16 mouse cellular contexts compared by ENCODE assay signal in genomic region chr14:62874348-62874747, GRCm38 (mm10). TPM values are rescaled to one million over a fixed set of nuclear protein-coding genes. Genes with fewer than 3 reads are reported as not detected.
DNase-seq lines count a peak whose midpoint lies in the region; ATAC-seq lines count a peak whose summit lies in the region.
"Had no signal": no experiment of that assay in that cellular context is flagged by ENCODE, and none has a peak within 500 bp of the region (broad histone marks: within the 10 kb centered on the region; RNA-seq: fewer than 3 reads in every experiment).

No protein-coding gene starts in this region.

- no peak overlapping the region for H3K4me3 ChIP-seq in neural tube, embryonic 11.5 days (ENCODE audit: low read depth, low read length)
- no peak overlapping the region for H3K4me3 ChIP-seq in forebrain, embryonic 16.5 days (replicated peaks; ENCODE audit: low read length)
- H3K4me3 ChIP-seq in midbrain, embryonic 10.5 days: no peak overlapping the region
- H3K4me3 ChIP-seq in neural tube, embryonic 14.5 days (ENCODE audit: low read depth, low read length): no peak overlapping the region
- H3K4me3 ChIP-seq: erythroblast, embryonic 14.5 days; gastrocnemius, adult 2 months; heart, embryonic 12.5 days had no signal

- H3K9me3 ChIP-seq in neural tube, embryonic 11.5 days (ENCODE audit: control insufficient read depth, low read length): no peaks in the 10 kb centered on the region
- H3K9me3 ChIP-seq in forebrain, embryonic 16.5 days (ENCODE audit: control insufficient read depth, low read length): peaks cover 6% of the 10 kb centered on the region; the same call in 1 of the 2 replicates
- H3K9me3 ChIP-seq in midbrain, embryonic 10.5 days (replicated peaks): peaks cover 12% of the 10 kb centered on the region
- H3K9me3 ChIP-seq in neural tube, embryonic 14.5 days (ENCODE audit: control insufficient read depth, low read length): no peaks in the 10 kb centered on the region; the same call in 1 of the 2 replicates
- H3K9me3 ChIP-seq: G1E had no signal

- no peak overlapping the region for H3K27ac ChIP-seq in neural tube, embryonic 11.5 days (ENCODE audit: low read depth, low read length)
- H3K27ac ChIP-seq in forebrain, embryonic 16.5 days (ENCODE audit: low read length): no peak overlapping the region
- peak overlapping the region; percentile 67 for H3K27ac ChIP-seq in midbrain, embryonic 10.5 days (replicated peaks)
- H3K27ac ChIP-seq in neural tube, embryonic 14.5 days (ENCODE audit: low read depth, low read length): no peak overlapping the region
- H3K27ac ChIP-seq: gastrocnemius, adult 2 months had no signal

- peak; percentile 88 for ATAC-seq in neural tube, embryonic 11.5 days (ENCODE audit: insufficient read depth, low FRiP score, low TSS enrichment)
- ATAC-seq in forebrain, embryonic 16.5 days: 0 out of 2 replicates have a peak, but pooled peaks have one; percentile 31
- peak; percentile 63; the same call in 1 of the 2 replicates for ATAC-seq in neural tube, embryonic 14.5 days (ENCODE audit: low read depth)

- H3K4me1 ChIP-seq in neural tube, embryonic 11.5 days (ENCODE audit: control insufficient read depth, insufficient read depth, low read length): peaks cover 5% of the 10 kb centered on the region
- peaks cover 12% of the 10 kb centered on the region for H3K4me1 ChIP-seq in forebrain, embryonic 16.5 days (replicated peaks; ENCODE audit: control insufficient read depth, insufficient read depth, low read length)
- peaks cover 35% of the 10 kb centered on the region for H3K4me1 ChIP-seq in midbrain, embryonic 10.5 days
- peaks cover 5% of the 10 kb centered on the region; the same call in 1 of the 2 replicates for H3K4me1 ChIP-seq in neural tube, embryonic 14.5 days (ENCODE audit: control insufficient read depth, insufficient read depth, low read length)

- H3K36me3 ChIP-seq in neural tube, embryonic 11.5 days (ENCODE audit: control insufficient read depth, insufficient read depth, low read length): no peaks in the 10 kb centered on the region
- no peaks in the 10 kb centered on the region for H3K36me3 ChIP-seq in forebrain, embryonic 16.5 days (ENCODE audit: control insufficient read depth, insufficient read depth)
- peaks cover 12% of the 10 kb centered on the region for H3K36me3 ChIP-seq in midbrain, embryonic 10.5 days
- H3K36me3 ChIP-seq in neural tube, embryonic 14.5 days (ENCODE audit: control insufficient read depth, insufficient read depth, low read length): no peaks in the 10 kb centered on the region
- H3K36me3 ChIP-seq: G1E had no signal

- H3K9ac ChIP-seq in neural tube, embryonic 11.5 days (ENCODE audit: low read length): no peak overlapping the region
- no peak overlapping the region for H3K9ac ChIP-seq in forebrain, embryonic 16.5 days (replicated peaks; ENCODE audit: low read depth, low read length)
- no peak overlapping the region for H3K9ac ChIP-seq in neural tube, embryonic 14.5 days (replicated peaks; ENCODE audit: low read depth, low read length)
- H3K9ac ChIP-seq: heart, embryonic 12.5 days; lung, embryonic 14.5 days had no signal

- H3K27me3 ChIP-seq in neural tube, embryonic 11.5 days (ENCODE audit: control insufficient read depth, insufficient read depth, low read length): no peaks in the 10 kb centered on the region
- H3K27me3 ChIP-seq in forebrain, embryonic 16.5 days (replicated peaks; ENCODE audit: control insufficient read depth, insufficient read depth, low read length): no peaks in the 10 kb centered on the region
- H3K27me3 ChIP-seq in midbrain, embryonic 10.5 days (ENCODE audit: low read depth, poor library complexity, severe bottlenecking): no peaks in the 10 kb centered on the region
- H3K27me3 ChIP-seq in neural tube, embryonic 14.5 days (ENCODE audit: control insufficient read depth, insufficient read depth, low read length): no peaks in the 10 kb centered on the region
- H3K27me3 ChIP-seq: heart, embryonic 12.5 days had no signal

- 46% methylated on average over 8 of the region's 8 CpGs for whole genome bisulfite sequencing in neural tube, embryonic 11.5 days
- 11% methylated on average over 8 of the region's 8 CpGs for WGBS in forebrain, embryonic 16.5 days
- WGBS in midbrain, embryonic 10.5 days: 29% methylated on average over 8 of the region's 8 CpGs
- 17% methylated on average over 8 of the region's 8 CpGs for WGBS in neural tube, embryonic 14.5 days

- peak; percentile 70 for DNase-seq in neural tube, embryonic 11.5 days (ENCODE audit: low spot score)
- no peak for DNase-seq in neural tube, embryonic 10.5 days (ENCODE audit: extremely low spot score, low spot score)
- DNase-seq in midbrain, embryonic 10.5 days (ENCODE audit: low spot score): peak; percentile 52
- no peak for DNase-seq in testis, postnatal 14 days (ENCODE audit: low spot score)
- no peak for DNase-seq in layer of hippocampus, adult 11-12 months (ENCODE audit: low spot score)
- no peak for DNase-seq in layer of hippocampus, postnatal 10 days (ENCODE audit: low spot score in 2 of 2)
- DNase-seq: adrenal gland, postnatal 25 days; cerebellum, adult 11-12 months; gastrocnemius, adult 2 months; kidney, adult 2 months; lung, embryonic 14.5 days had no signal

- no peak overlapping the region for H3K4me2 ChIP-seq in neural tube, embryonic 11.5 days (ENCODE audit: low read depth)
- no peak overlapping the region for H3K4me2 ChIP-seq in forebrain, embryonic 16.5 days (ENCODE audit: low read length)
- no peak overlapping the region for H3K4me2 ChIP-seq in neural tube, embryonic 14.5 days (ENCODE audit: low read depth, low read length)
- H3K4me2 ChIP-seq: heart, embryonic 12.5 days; lung, embryonic 14.5 days had no signal

RNA-seq across cellular contexts. Expression of gene Wdfy2, which starts 36.9 kb away (rescaled TPM):
- 16.9 and 18.2 TPM in 2 replicates for polyA plus RNA-seq in neural tube, embryonic 11.5 days (2014; fragmentation: Nextera tagmentation; extraction: Ambion mirVana)
- polyA plus RNA-seq in forebrain, embryonic 16.5 days (2015; fragmentation: Nextera tagmentation; extraction: Ambion mirVana): 8.9 and 11.0 TPM in 2 replicates
- polyA plus RNA-seq in midbrain, embryonic 10.5 days (2016; fragmentation: Nextera tagmentation; extraction: Ambion mirVana): 14.8 and 15.5 TPM in 2 replicates
- polyA plus RNA-seq in neural tube, embryonic 14.5 days (2014; fragmentation: Nextera tagmentation; extraction: Ambion mirVana): 13.1 and 16.5 TPM in 2 replicates
- 10 to 100 TPM; 14.2 to 14.5 TPM for total RNA-seq in layer of hippocampus, postnatal 10 days (2021)

Comparison
In these comparisons a context has a peak if more than half of its experiments do, and no peak if none do; other contexts are left out.
1. DNase-seq: peak in neural tube, embryonic 11.5 days (single experiment) and midbrain, embryonic 10.5 days (single experiment); none in neural tube, embryonic 10.5 days (single experiment), testis, postnatal 14 days (single experiment), layer of hippocampus, adult 11-12 months (single experiment) and layer of hippocampus, postnatal 10 days (0 of 2).
2. ATAC-seq: peak in every context shown above with its lines; median percentile 88 in neural tube, embryonic 11.5 days; 63 in neural tube, embryonic 14.5 days; 31 in forebrain, embryonic 16.5 days.